Mouse (Mus musculus) limb, embryonic 14.5 days (tissue): ENCODE results near the gene Dupd1. TPM values are rescaled to one million over a fixed set of nuclear protein-coding genes. Genes with fewer than 3 reads are reported as not detected.

ENCODE experiments used
- ATAC-seq: fragments of 200-750 bp; cut with Nextera tagmentation; 2 replicates; pipeline ENCODE4 v1.8.0; 2017; ENCODE audit warnings: low read depth, moderate number of reproducible peaks, moderate TSS enrichment; ENCODE audit not compliant: low FRiP score
- DNase-seq: peaks from one replicate; pipeline ENCODE4 v3.0.0-alpha.2; 2015; ENCODE audit warnings: low spot score
- H3K27ac ChIP-seq: fragments of 300-500 bp; sonication (generic); replicated peaks from 2 replicates; pipeline ENCODE4 v1.5.1; 2014; ENCODE audit warnings: low read depth, mild to moderate bottlenecking, low read length, moderate library complexity, mixed read lengths
- H3K27me3 ChIP-seq: fragments of 300-500 bp; sonication (generic); 2 replicates; pipeline ENCODE4 v1.6.1; 2014; ENCODE audit warnings: low read length, mixed read lengths; ENCODE audit not compliant: control insufficient read depth, insufficient read depth
- H3K36me3 ChIP-seq: fragments of 300-500 bp; sonication (generic); 2 replicates; pipeline ENCODE4 v1.6.1; 2014; ENCODE audit warnings: mild to moderate bottlenecking, low read length, moderate library complexity, mixed read lengths; ENCODE audit not compliant: control insufficient read depth, insufficient read depth
- H3K4me1 ChIP-seq: fragments of 300-500 bp; sonication (generic); 2 replicates; pipeline ENCODE4 v1.6.1; 2014; ENCODE audit warnings: antibody characterized with exemption, low read length, mixed read lengths; ENCODE audit not compliant: control insufficient read depth, insufficient read depth
- H3K4me2 ChIP-seq: fragments of 300-500 bp; sonication (generic); replicated peaks from 2 replicates; pipeline ENCODE4 v1.6.1; 2014; ENCODE audit warnings: low read depth, mild to moderate bottlenecking, low read length, moderate library complexity; ENCODE audit not compliant: severe bottlenecking
- H3K4me3 ChIP-seq: fragments of 300-500 bp; sonication (generic); replicated peaks from 2 replicates; pipeline ENCODE4 v1.5.1; 2014; ENCODE audit warnings: low read length
- H3K9ac ChIP-seq: fragments of 300-500 bp; sonication (generic); 2 replicates; pipeline ENCODE4 v1.6.1; 2014; ENCODE audit warnings: mild to moderate bottlenecking, low read depth, low read length, moderate library complexity; ENCODE audit not compliant: severe bottlenecking
- H3K9me3 ChIP-seq: fragments of 300-500 bp; sonication (generic); 2 replicates; pipeline ENCODE4 v1.6.1; 2016; ENCODE audit warnings: low read length; ENCODE audit not compliant: control insufficient read depth
- POLR2A ChIP-seq: fragments of 200-500 bp; IDR thresholded peaks from 2 replicates; pipeline ENCODE4 v1.8.0; 2012; ENCODE audit warnings: inconsistent platforms, mild to moderate bottlenecking, moderate library complexity, borderline replicate concordance; ENCODE audit not compliant: insufficient read depth, insufficient read length; ENCODE audit errors: extremely low read depth
- WGBS: fragments of 180-500 bp; shearing (Covaris S2); extraction: QIAGEN DNeasy Blood & Tissue Kit; methylation state at CpG from one replicate; pipeline ENCODE4 v1.1.7; 2014; 5-methylcytosine and 5-hydroxymethylcytosine counted together
- polyA plus RNA-seq, 2 experiments: library from polyadenylated mRNA; depleted of rRNA in 1 of 2; stranded (reverse) in 1 of 2; unstranded in 1 of 2; fragments of >200 nt; fragmentation: Nextera tagmentation in 1 of 2; extraction: Ambion mirVana in 1 of 2; gene quantifications; 2 replicates each; pipeline versions ENCODE4 v1.2.1 to v1.2.3; 2012 to 2014

Dupd1 gene
- polyA plus RNA-seq, 2 experiments = 0.47 to 0.76 TPM

DNA sequence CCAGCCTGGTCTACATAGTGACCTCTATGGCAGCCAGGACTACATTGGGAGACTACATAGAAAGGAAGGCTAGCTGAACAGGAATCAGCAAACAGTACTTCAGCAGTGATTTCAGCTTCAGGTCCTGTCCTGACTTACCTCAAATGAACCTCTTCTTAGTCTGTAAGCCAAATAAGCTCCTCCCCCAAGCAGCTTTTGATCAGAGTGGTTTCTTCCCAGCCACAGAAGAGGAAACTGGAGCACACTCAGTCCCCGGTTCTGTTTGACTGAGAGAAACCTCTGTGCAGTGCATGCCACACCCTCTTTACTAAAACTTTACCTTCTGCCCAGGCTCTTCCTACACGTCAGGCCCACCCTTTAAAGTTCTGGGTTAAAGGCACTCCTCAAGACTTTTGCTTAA is 60.6 kb downstream of the Dupd1 start:
- Histone ChIP-seq H3K9me3 (no peaks in the 10 kb centered on the region), H3K4me3 (no peak overlapping the region), H3K27me3 (no peaks in the 10 kb centered on the region), H3K4me2 (no peak overlapping the region), H3K36me3 (peaks cover 25% of the 10 kb centered on the region), H3K9ac (no peak overlapping the region), H3K27ac (no peak overlapping the region), H3K4me1 (peaks cover 6% of the 10 kb centered on the region)
- no peak for DNase-seq
- no peak for ATAC-seq
- TF ChIP-seq POLR2A = no peak
- 66% methylated on average over 2 of the region's 2 CpGs for WGBS

DNA sequence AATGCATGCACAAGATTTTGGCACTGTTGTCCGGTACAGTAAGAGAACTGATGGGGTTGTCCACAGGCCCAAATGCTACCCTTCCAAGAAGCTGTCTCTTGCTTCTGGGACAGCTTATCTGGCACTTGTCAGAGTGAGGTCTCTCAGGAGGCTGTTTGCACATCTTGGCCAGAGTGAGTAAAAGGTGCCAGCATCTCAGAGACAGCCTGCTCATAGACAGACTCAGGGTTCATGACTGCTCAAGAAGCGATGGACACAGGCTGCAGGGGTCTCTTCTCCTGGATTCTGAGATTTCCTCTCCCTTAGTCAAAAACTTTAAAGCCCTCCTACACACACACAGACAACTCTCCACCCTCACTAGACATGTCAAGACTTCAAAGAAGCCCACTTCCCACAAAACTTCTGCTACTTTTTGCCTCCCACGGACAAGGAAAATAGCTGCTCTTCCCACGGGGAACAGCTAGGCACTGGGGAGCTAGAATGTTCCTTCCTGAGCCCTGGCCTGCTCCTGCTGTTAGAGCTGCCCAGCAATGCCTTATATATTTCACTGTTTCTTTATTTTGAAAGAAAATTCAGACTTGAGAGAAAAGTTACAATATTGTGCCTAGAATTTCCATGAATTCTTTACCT is 73.5 kb downstream of the Dupd1 start:
- no peak overlapping the region for H3K9ac ChIP-seq
- no peak overlapping the region for H3K27ac ChIP-seq
- no peak for ATAC-seq
- no peak overlapping the region for H3K4me2 ChIP-seq
- no peaks in the 10 kb centered on the region for H3K9me3 ChIP-seq
- H3K36me3 ChIP-seq = peaks cover 72% of the 10 kb centered on the region
- no peak for DNase-seq
- 79% methylated on average over 4 of the region's 4 CpGs for WGBS
- H3K4me3 ChIP-seq = no peak overlapping the region
- TF ChIP-seq POLR2A = no peak
- no peaks in the 10 kb centered on the region for H3K4me1 ChIP-seq
- H3K27me3 ChIP-seq = no peaks in the 10 kb centered on the region

DNA sequence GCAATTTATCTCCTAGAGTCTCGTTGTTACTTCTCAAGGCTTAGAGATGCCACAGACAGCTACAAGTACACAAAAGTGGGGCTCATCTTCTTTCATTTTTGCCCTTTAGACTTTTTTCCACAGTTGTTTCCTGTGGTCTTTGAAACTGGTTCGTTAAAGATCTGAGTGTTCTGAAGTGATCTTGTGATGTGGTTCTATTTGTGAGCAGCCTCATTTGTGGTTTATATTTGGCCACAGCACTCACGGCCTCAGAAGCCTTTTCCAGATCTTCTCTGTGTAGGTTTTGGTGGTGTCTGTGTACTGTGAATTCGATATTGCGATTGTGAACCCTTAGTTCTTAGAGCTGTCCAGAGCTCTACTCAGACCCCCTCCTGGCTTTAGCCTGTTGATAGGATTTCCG is 77.8 kb downstream of the Dupd1 start:
- DNase-seq (no peak), ATAC-seq (no peak)
- Histone ChIP-seq H3K9ac (no peak overlapping the region), H3K36me3 (peaks cover 81% of the 10 kb centered on the region), H3K27ac (no peak overlapping the region), H3K27me3 (no peaks in the 10 kb centered on the region), H3K4me3 (no peak overlapping the region), H3K9me3 (no peaks in the 10 kb centered on the region), H3K4me1 (no peaks in the 10 kb centered on the region; the same call in 1 of the 2 replicates), H3K4me2 (no peak overlapping the region)
- no peak for TF ChIP-seq POLR2A
- 75% methylated on average over 6 of the region's 6 CpGs for WGBS

DNA sequence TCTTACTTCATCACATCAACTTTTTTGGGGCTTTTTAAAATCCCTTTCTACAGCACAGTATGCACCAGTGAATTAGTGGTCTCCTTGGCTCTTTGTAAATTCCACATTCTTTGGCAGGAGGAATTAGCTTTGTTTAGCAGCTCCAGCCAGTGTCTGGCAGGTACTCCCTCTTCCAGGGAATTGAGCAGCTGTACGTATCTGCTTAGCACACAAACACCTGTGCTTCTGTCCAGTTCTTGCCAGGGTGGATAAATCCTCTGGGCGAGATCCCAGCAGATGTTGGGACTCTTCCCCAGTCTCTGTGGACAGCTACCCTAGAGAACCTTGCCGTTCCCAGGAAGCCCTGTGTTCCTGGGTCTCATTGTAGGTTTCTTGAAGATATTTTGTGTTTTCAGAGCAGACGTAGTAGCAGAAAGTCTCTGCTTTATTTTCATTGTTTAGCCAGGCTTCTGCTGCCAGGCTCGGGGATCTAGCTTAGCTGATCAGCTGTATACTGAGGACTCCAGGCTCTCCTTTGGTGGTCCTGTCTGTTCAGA is 82.6 kb downstream of the Dupd1 start:
- 72% methylated on average over 5 of the region's 5 CpGs for WGBS
- H3K27ac ChIP-seq = no peak overlapping the region
- no peaks in the 10 kb centered on the region for H3K9me3 ChIP-seq
- H3K4me3 ChIP-seq = no peak overlapping the region
- no peak for TF ChIP-seq POLR2A
- no peaks in the 10 kb centered on the region; the same call in 1 of the 2 replicates for H3K4me1 ChIP-seq
- ATAC-seq (no peak), DNase-seq (peak; percentile 39)
- peaks cover 69% of the 10 kb centered on the region for H3K36me3 ChIP-seq
- H3K4me2 ChIP-seq = no peak overlapping the region
- H3K9ac ChIP-seq = no peak overlapping the region
- H3K27me3 ChIP-seq = no peaks in the 10 kb centered on the region

Other genes starting within 250 kb of the Dupd1 start
- 35.5 and 42.2 TPM in 2 replicates for gene Kat6b, start 233.1 kb downstream of the Dupd1 start, polyA plus RNA-seq (2012; rRNA removed)
- 26.0 and 33.6 TPM in 2 replicates for gene Kat6b, start 233.1 kb downstream of the Dupd1 start, polyA plus RNA-seq (2014; fragmentation: Nextera tagmentation; extraction: Ambion mirVana)
- gene Samd8, start 36.0 kb upstream of the Dupd1 start, polyA plus RNA-seq (2012; rRNA removed) = 11.4 and 15.1 TPM in 2 replicates
- 12.1 and 12.3 TPM in 2 replicates for gene Samd8, start 36.0 kb upstream of the Dupd1 start, polyA plus RNA-seq (2014; fragmentation: Nextera tagmentation; extraction: Ambion mirVana)
- 1.5 TPM in 2 replicates for gene Dusp13, start 36.6 kb upstream of the Dupd1 start, polyA plus RNA-seq (2012; rRNA removed)
- 0.55 TPM in 1 of 2 replicates, not detected in the other for gene Dusp13, start 36.6 kb upstream of the Dupd1 start, polyA plus RNA-seq (2014; fragmentation: Nextera tagmentation; extraction: Ambion mirVana)
- gene Vdac2, start 110.7 kb upstream of the Dupd1 start, polyA plus RNA-seq (2012; rRNA removed) = 146 and 150 TPM in 2 replicates
- gene Vdac2, start 110.7 kb upstream of the Dupd1 start, polyA plus RNA-seq (2014; fragmentation: Nextera tagmentation; extraction: Ambion mirVana) = 215 and 226 TPM in 2 replicates
- gene Comtd1, start 134.4 kb upstream of the Dupd1 start, polyA plus RNA-seq (2012; rRNA removed) = 16.0 and 18.0 TPM in 2 replicates
- gene Comtd1, start 134.4 kb upstream of the Dupd1 start, polyA plus RNA-seq (2014; fragmentation: Nextera tagmentation; extraction: Ambion mirVana) = 24.7 and 26.5 TPM in 2 replicates